Mouse (Mus musculus) limb, embryonic 14.5 days (tissue): ENCODE measurements around the gene Krtap4-7. TPM values are rescaled to one million over a fixed set of nuclear protein-coding genes. Genes with fewer than 3 reads are reported as not detected.
"Not testable (repeated sequence)": the region's sequence is repeated elsewhere in the genome, so short reads cannot be mapped to it uniquely, and the experiment has no call there.

ENCODE experiments used
- ATAC-seq: fragments of 200-750 bp; cut with Nextera tagmentation; 2 replicates; pipeline ENCODE4 v1.8.0; 2017; ENCODE audit warnings: low read depth, moderate number of reproducible peaks, moderate TSS enrichment; ENCODE audit not compliant: low FRiP score
- DNase-seq: peaks from one replicate; pipeline ENCODE4 v3.0.0-alpha.2; 2015; ENCODE audit warnings: low spot score
- H3K27ac ChIP-seq: fragments of 300-500 bp; sonication (generic); replicated peaks from 2 replicates; pipeline ENCODE4 v1.5.1; 2014; ENCODE audit warnings: low read depth, mild to moderate bottlenecking, low read length, moderate library complexity, mixed read lengths
- H3K27me3 ChIP-seq: fragments of 300-500 bp; sonication (generic); 2 replicates; pipeline ENCODE4 v1.6.1; 2014; ENCODE audit warnings: low read length, mixed read lengths; ENCODE audit not compliant: control insufficient read depth, insufficient read depth
- H3K36me3 ChIP-seq: fragments of 300-500 bp; sonication (generic); 2 replicates; pipeline ENCODE4 v1.6.1; 2014; ENCODE audit warnings: mild to moderate bottlenecking, low read length, moderate library complexity, mixed read lengths; ENCODE audit not compliant: control insufficient read depth, insufficient read depth
- H3K4me1 ChIP-seq: fragments of 300-500 bp; sonication (generic); 2 replicates; pipeline ENCODE4 v1.6.1; 2014; ENCODE audit warnings: antibody characterized with exemption, low read length, mixed read lengths; ENCODE audit not compliant: control insufficient read depth, insufficient read depth
- H3K4me2 ChIP-seq: fragments of 300-500 bp; sonication (generic); replicated peaks from 2 replicates; pipeline ENCODE4 v1.6.1; 2014; ENCODE audit warnings: low read depth, mild to moderate bottlenecking, low read length, moderate library complexity; ENCODE audit not compliant: severe bottlenecking
- H3K4me3 ChIP-seq: fragments of 300-500 bp; sonication (generic); replicated peaks from 2 replicates; pipeline ENCODE4 v1.5.1; 2014; ENCODE audit warnings: low read length
- H3K9ac ChIP-seq: fragments of 300-500 bp; sonication (generic); 2 replicates; pipeline ENCODE4 v1.6.1; 2014; ENCODE audit warnings: mild to moderate bottlenecking, low read depth, low read length, moderate library complexity; ENCODE audit not compliant: severe bottlenecking
- H3K9me3 ChIP-seq: fragments of 300-500 bp; sonication (generic); 2 replicates; pipeline ENCODE4 v1.6.1; 2016; ENCODE audit warnings: low read length; ENCODE audit not compliant: control insufficient read depth
- POLR2A ChIP-seq: fragments of 200-500 bp; IDR thresholded peaks from 2 replicates; pipeline ENCODE4 v1.8.0; 2012; ENCODE audit warnings: inconsistent platforms, mild to moderate bottlenecking, moderate library complexity, borderline replicate concordance; ENCODE audit not compliant: insufficient read depth, insufficient read length; ENCODE audit errors: extremely low read depth
- WGBS: fragments of 180-500 bp; shearing (Covaris S2); extraction: QIAGEN DNeasy Blood & Tissue Kit; methylation state at CpG from one replicate; pipeline ENCODE4 v1.1.7; 2014; 5-methylcytosine and 5-hydroxymethylcytosine counted together
- polyA plus RNA-seq, 2 experiments: library from polyadenylated mRNA; depleted of rRNA in 1 of 2; stranded (reverse) in 1 of 2; unstranded in 1 of 2; fragments of >200 nt; fragmentation: Nextera tagmentation in 1 of 2; extraction: Ambion mirVana in 1 of 2; gene quantifications; 2 replicates each; pipeline versions ENCODE4 v1.2.1 to v1.2.3; 2012 to 2014

Krtap4-7 gene
- polyA plus RNA-seq, 2 experiments, result not detected

GRCm38 (mm10) chr11:99620335-99620734, 23.6 kb downstream of the Krtap4-7 start, which contains the start of gene Gm11562:
Gm11562 (minus strand) TSS chr11:99620435.
- no peak for ATAC-seq
- Histone ChIP-seq H3K27me3 (no peaks in the 10 kb centered on the region), H3K36me3 (no peaks in the 10 kb centered on the region), H3K4me1 (no peaks in the 10 kb centered on the region), H3K4me2 (no peak within 1 kb of the TSS), H3K9ac (no peak within 1 kb of the TSS), H3K9me3 (no peaks in the 10 kb centered on the region), H3K27ac (no peak within 1 kb of the TSS), H3K4me3 (no peak within 1 kb of the TSS)
- no peak for DNase-seq
- WGBS, result 74% methylated on average over 2 of the region's 2 CpGs
- TF ChIP-seq POLR2A, result no peak

DNA sequence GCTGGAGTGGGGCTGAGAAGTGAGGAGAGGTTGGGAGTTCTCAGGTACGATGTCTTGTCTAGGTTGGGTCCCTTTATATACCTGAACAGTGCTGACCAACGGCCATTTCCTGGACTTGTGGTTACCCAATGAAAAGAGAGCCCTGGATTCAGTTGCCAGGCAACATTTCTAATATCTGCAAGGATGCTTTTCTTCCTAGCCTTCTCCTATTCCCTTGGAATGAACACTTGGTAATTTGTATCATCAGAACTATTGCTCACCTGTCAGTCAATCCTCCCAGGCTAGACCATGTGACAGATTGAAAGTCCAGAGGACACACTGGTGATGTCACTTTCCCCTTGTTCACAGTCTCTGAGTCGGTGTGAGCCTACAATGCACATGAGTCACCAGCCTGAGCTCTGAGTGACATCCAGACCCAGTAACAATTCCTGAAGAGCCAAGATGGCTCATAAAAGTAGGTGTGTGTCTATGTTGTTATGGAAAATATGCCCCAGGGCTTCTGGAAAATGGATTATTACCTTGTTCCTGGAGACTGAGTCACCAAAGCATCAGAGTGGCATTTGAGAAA, 29.0 kb downstream of the Krtap4-7 start, which contains the start of gene Krtap2-4:
Krtap2-4 (minus strand) TSS at position 51 of the 568 bp plus-strand sequence.
- Histone ChIP-seq H3K9me3 (no peaks in the 10 kb centered on the region), H3K9ac (no peak within 1 kb of the TSS), H3K4me3 (no peak within 1 kb of the TSS), H3K4me2 (no peak within 1 kb of the TSS), H3K27ac (no peak within 1 kb of the TSS), H3K36me3 (no peaks in the 10 kb centered on the region), H3K4me1 (no peaks in the 10 kb centered on the region), H3K27me3 (no peaks in the 10 kb centered on the region)
- DNase-seq (no peak), ATAC-seq (no peak)
- WGBS, result 72% methylated on average over 3 of the region's 3 CpGs
- TF ChIP-seq POLR2A, result no peak

- 52% methylated on average over 1 of the region's 2 CpGs for WGBS
- not testable (repeated sequence) for H3K27me3 ChIP-seq, ATAC-seq, H3K4me3 ChIP-seq, H3K9me3 ChIP-seq, DNase-seq, H3K9ac ChIP-seq, H3K36me3 ChIP-seq, H3K4me2 ChIP-seq, H3K27ac ChIP-seq, H3K4me1 ChIP-seq
These were observed 33.8 kb downstream of the Krtap4-7 start, which contains the start of gene Gm11937 for GRCm38 (mm10) chr11:99610089-99610488. Gm11937 (minus strand) TSS chr11:99610189.

GRCm38 (mm10) chr11:99609126-99609525, 34.8 kb downstream of the Krtap4-7 start:
- no peak for ATAC-seq
- no peak for TF ChIP-seq POLR2A
- H3K27me3 ChIP-seq, result no peaks in the 10 kb centered on the region
- H3K27ac ChIP-seq, result no peak overlapping the region
- H3K4me3 ChIP-seq, result no peak overlapping the region
- no peaks in the 10 kb centered on the region for H3K4me1 ChIP-seq
- no peak overlapping the region for H3K9ac ChIP-seq
- WGBS, result 58% methylated on average over 1 of the region's 1 CpGs
- DNase-seq, result no peak
- no peaks in the 10 kb centered on the region for H3K9me3 ChIP-seq
- no peaks in the 10 kb centered on the region for H3K36me3 ChIP-seq
- H3K4me2 ChIP-seq, result no peak overlapping the region

- not testable (repeated sequence) for H3K27ac ChIP-seq, H3K4me1 ChIP-seq, H3K4me3 ChIP-seq, H3K4me2 ChIP-seq, DNase-seq, H3K27me3 ChIP-seq, H3K9ac ChIP-seq, ATAC-seq, H3K36me3 ChIP-seq, H3K9me3 ChIP-seq
- WGBS, result 48% methylated on average over 1 of the region's 1 CpGs
These were observed 40.7 kb downstream of the Krtap4-7 start, which contains the start of gene Gm11938 for GRCm38 (mm10) chr11:99603208-99603607. Gm11938 (minus strand) TSS chr11:99603308.

DNA sequence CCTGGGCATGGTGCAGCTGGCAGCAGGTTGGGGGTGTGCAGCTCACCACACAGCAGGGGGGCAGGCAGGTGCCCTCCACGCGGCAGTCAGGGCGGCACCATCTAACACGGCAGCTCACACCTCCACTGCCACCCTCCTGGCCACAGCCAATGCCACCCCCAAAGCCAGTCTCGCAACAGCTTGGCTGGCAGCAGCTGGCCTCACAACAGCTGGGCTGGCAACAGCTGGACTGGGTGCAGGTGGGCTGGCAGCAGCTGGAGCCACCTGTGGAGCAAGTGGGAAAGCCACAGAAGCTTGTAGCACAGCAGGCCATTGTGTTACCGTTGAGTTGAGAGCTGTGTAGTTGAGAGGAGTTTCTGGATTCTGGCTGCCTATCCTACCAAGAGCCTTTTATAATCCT, 46.1 kb downstream of the Krtap4-7 start, which contains the start of gene Krtap9-3:
Krtap9-3 (minus strand) TSS at position 364 of the 400 bp plus-strand sequence.
- not testable (repeated sequence) for H3K27ac ChIP-seq, DNase-seq, ATAC-seq, H3K4me2 ChIP-seq, H3K4me3 ChIP-seq, H3K27me3 ChIP-seq, H3K9ac ChIP-seq, H3K36me3 ChIP-seq, H3K4me1 ChIP-seq, H3K9me3 ChIP-seq
- WGBS, result 65% methylated on average over 5 of the region's 6 CpGs

Other genes starting within 250 kb of the Krtap4-7 start
Only the 30 nearest of the 38 such genes appear.
- gene Krt23, start 151.0 kb downstream of the Krtap4-7 start, polyA plus RNA-seq (2012; rRNA removed), result 0.51 and 1.2 TPM in 2 replicates
- 2.7 and 3.7 TPM in 2 replicates for gene Krt23, start 151.0 kb downstream of the Krtap4-7 start, polyA plus RNA-seq (2014; fragmentation: Nextera tagmentation; extraction: Ambion mirVana)
- not detected in 2 replicates for gene Krt39, start 122.8 kb downstream of the Krtap4-7 start, polyA plus RNA-seq (2012; rRNA removed)
- gene Krt39, start 122.8 kb downstream of the Krtap4-7 start, polyA plus RNA-seq (2014; fragmentation: Nextera tagmentation; extraction: Ambion mirVana), result not detected in 2 replicates
- not detected in 2 replicates for gene Krt40, start 100.9 kb downstream of the Krtap4-7 start, polyA plus RNA-seq (2012; rRNA removed)
- gene Krt40, start 100.9 kb downstream of the Krtap4-7 start, polyA plus RNA-seq (2014; fragmentation: Nextera tagmentation; extraction: Ambion mirVana), result not detected in 2 replicates
- 0.09 TPM in 1 of 2 replicates, not detected in the other for gene Krtap3-3, start 93.2 kb downstream of the Krtap4-7 start, polyA plus RNA-seq (2012; rRNA removed)
- gene Krtap3-3, start 93.2 kb downstream of the Krtap4-7 start, polyA plus RNA-seq (2014; fragmentation: Nextera tagmentation; extraction: Ambion mirVana), result not detected in 2 replicates
- gene Krtap3-2, start 87.2 kb downstream of the Krtap4-7 start, polyA plus RNA-seq (2012; rRNA removed), result not detected in 2 replicates
- gene Krtap3-2, start 87.2 kb downstream of the Krtap4-7 start, polyA plus RNA-seq (2014; fragmentation: Nextera tagmentation; extraction: Ambion mirVana), result not detected in 2 replicates
- gene Gm11939, start 84.6 kb downstream of the Krtap4-7 start, polyA plus RNA-seq (2012; rRNA removed), result not detected in 2 replicates
- not detected in 2 replicates for gene Gm11939, start 84.6 kb downstream of the Krtap4-7 start, polyA plus RNA-seq (2014; fragmentation: Nextera tagmentation; extraction: Ambion mirVana)
- gene Krtap3-1, start 77.5 kb downstream of the Krtap4-7 start, polyA plus RNA-seq (2012; rRNA removed), result not detected in 2 replicates
- not detected in 2 replicates for gene Krtap3-1, start 77.5 kb downstream of the Krtap4-7 start, polyA plus RNA-seq (2014; fragmentation: Nextera tagmentation; extraction: Ambion mirVana)
- not detected in 2 replicates for gene Krtap1-5, start 63.1 kb downstream of the Krtap4-7 start, polyA plus RNA-seq (2012; rRNA removed)
- gene Krtap1-5, start 63.1 kb downstream of the Krtap4-7 start, polyA plus RNA-seq (2014; fragmentation: Nextera tagmentation; extraction: Ambion mirVana), result not detected in 2 replicates
- gene Krtap1-4, start 60.4 kb downstream of the Krtap4-7 start, polyA plus RNA-seq (2012; rRNA removed), result not detected in 2 replicates
- gene Krtap1-4, start 60.4 kb downstream of the Krtap4-7 start, polyA plus RNA-seq (2014; fragmentation: Nextera tagmentation; extraction: Ambion mirVana), result not detected in 2 replicates
- gene Krtap1-3, start 52.8 kb downstream of the Krtap4-7 start, polyA plus RNA-seq (2012; rRNA removed), result not detected in 2 replicates
- not detected in 2 replicates for gene Krtap1-3, start 52.8 kb downstream of the Krtap4-7 start, polyA plus RNA-seq (2014; fragmentation: Nextera tagmentation; extraction: Ambion mirVana)
- not detected in 2 replicates for gene Krtap9-3, start 46.0 kb downstream of the Krtap4-7 start, polyA plus RNA-seq (2012; rRNA removed)
- not detected in 2 replicates for gene Krtap9-3, start 46.0 kb downstream of the Krtap4-7 start, polyA plus RNA-seq (2014; fragmentation: Nextera tagmentation; extraction: Ambion mirVana)
- not detected in 2 replicates for gene Gm11938, start 40.8 kb downstream of the Krtap4-7 start, polyA plus RNA-seq (2012; rRNA removed)
- not detected in 2 replicates for gene Gm11938, start 40.8 kb downstream of the Krtap4-7 start, polyA plus RNA-seq (2014; fragmentation: Nextera tagmentation; extraction: Ambion mirVana)
- not detected in 2 replicates for gene Gm11937, start 33.9 kb downstream of the Krtap4-7 start, polyA plus RNA-seq (2012; rRNA removed)
- not detected in 2 replicates for gene Gm11937, start 33.9 kb downstream of the Krtap4-7 start, polyA plus RNA-seq (2014; fragmentation: Nextera tagmentation; extraction: Ambion mirVana)
- gene Krtap2-4, start 29.2 kb downstream of the Krtap4-7 start, polyA plus RNA-seq (2012; rRNA removed), result not detected in 2 replicates
- not detected in 2 replicates for gene Krtap2-4, start 29.2 kb downstream of the Krtap4-7 start, polyA plus RNA-seq (2014; fragmentation: Nextera tagmentation; extraction: Ambion mirVana)
- not detected in 2 replicates for gene Gm11562, start 23.7 kb downstream of the Krtap4-7 start, polyA plus RNA-seq (2012; rRNA removed)
- not detected in 2 replicates for gene Gm11562, start 23.7 kb downstream of the Krtap4-7 start, polyA plus RNA-seq (2014; fragmentation: Nextera tagmentation; extraction: Ambion mirVana)
- gene Krtap4-1, start 15.9 kb downstream of the Krtap4-7 start, polyA plus RNA-seq (2012; rRNA removed), result not detected in 2 replicates
- not detected in 2 replicates for gene Krtap4-1, start 15.9 kb downstream of the Krtap4-7 start, polyA plus RNA-seq (2014; fragmentation: Nextera tagmentation; extraction: Ambion mirVana)
- not detected in 2 replicates for gene Krtap4-2, start 9.0 kb downstream of the Krtap4-7 start, polyA plus RNA-seq (2012; rRNA removed)
- not detected in 2 replicates for gene Krtap4-2, start 9.0 kb downstream of the Krtap4-7 start, polyA plus RNA-seq (2014; fragmentation: Nextera tagmentation; extraction: Ambion mirVana)
- gene Gm11555, start 6.1 kb upstream of the Krtap4-7 start, polyA plus RNA-seq (2012; rRNA removed), result not detected in 2 replicates
- not detected in 2 replicates for gene Gm11555, start 6.1 kb upstream of the Krtap4-7 start, polyA plus RNA-seq (2014; fragmentation: Nextera tagmentation; extraction: Ambion mirVana)
- not detected in 2 replicates for gene Gm11563, start 14.9 kb upstream of the Krtap4-7 start, polyA plus RNA-seq (2012; rRNA removed)
- gene Gm11563, start 14.9 kb upstream of the Krtap4-7 start, polyA plus RNA-seq (2014; fragmentation: Nextera tagmentation; extraction: Ambion mirVana), result not detected in 2 replicates
- gene Krtap4-6, start 21.9 kb upstream of the Krtap4-7 start, polyA plus RNA-seq (2012; rRNA removed), result not detected in 2 replicates
- gene Krtap4-6, start 21.9 kb upstream of the Krtap4-7 start, polyA plus RNA-seq (2014; fragmentation: Nextera tagmentation; extraction: Ambion mirVana), result not detected in 2 replicates
- not detected in 2 replicates for gene Gm14190, start 46.7 kb upstream of the Krtap4-7 start, polyA plus RNA-seq (2012; rRNA removed)
- gene Gm14190, start 46.7 kb upstream of the Krtap4-7 start, polyA plus RNA-seq (2014; fragmentation: Nextera tagmentation; extraction: Ambion mirVana), result not detected in 2 replicates
- not detected in 2 replicates for gene Gm14180, start 90.2 kb upstream of the Krtap4-7 start, polyA plus RNA-seq (2012; rRNA removed)
- not detected in 2 replicates for gene Gm14180, start 90.2 kb upstream of the Krtap4-7 start, polyA plus RNA-seq (2014; fragmentation: Nextera tagmentation; extraction: Ambion mirVana)
- gene Gm11595, start 128.8 kb upstream of the Krtap4-7 start, polyA plus RNA-seq (2012; rRNA removed), result not detected in 2 replicates
- gene Gm11595, start 128.8 kb upstream of the Krtap4-7 start, polyA plus RNA-seq (2014; fragmentation: Nextera tagmentation; extraction: Ambion mirVana), result not detected in 2 replicates
- not detected in 2 replicates for gene Krtap4-8, start 136.6 kb upstream of the Krtap4-7 start, polyA plus RNA-seq (2012; rRNA removed)
- not detected in 2 replicates for gene Krtap4-8, start 136.6 kb upstream of the Krtap4-7 start, polyA plus RNA-seq (2014; fragmentation: Nextera tagmentation; extraction: Ambion mirVana)
- gene Krtap4-9, start 141.1 kb upstream of the Krtap4-7 start, polyA plus RNA-seq (2012; rRNA removed), result not detected in 2 replicates
- not detected in 2 replicates for gene Krtap4-9, start 141.1 kb upstream of the Krtap4-7 start, polyA plus RNA-seq (2014; fragmentation: Nextera tagmentation; extraction: Ambion mirVana)
- not detected in 2 replicates for gene Gm11596, start 149.4 kb upstream of the Krtap4-7 start, polyA plus RNA-seq (2012; rRNA removed)
- not detected in 2 replicates for gene Gm11596, start 149.4 kb upstream of the Krtap4-7 start, polyA plus RNA-seq (2014; fragmentation: Nextera tagmentation; extraction: Ambion mirVana)
- gene Gm11569, start 154.8 kb upstream of the Krtap4-7 start, polyA plus RNA-seq (2012; rRNA removed), result not detected in 2 replicates
- not detected in 2 replicates for gene Gm11569, start 154.8 kb upstream of the Krtap4-7 start, polyA plus RNA-seq (2014; fragmentation: Nextera tagmentation; extraction: Ambion mirVana)
- not detected in 2 replicates for gene Gm11554, start 160.4 kb upstream of the Krtap4-7 start, polyA plus RNA-seq (2012; rRNA removed)
- not detected in 2 replicates for gene Gm11554, start 160.4 kb upstream of the Krtap4-7 start, polyA plus RNA-seq (2014; fragmentation: Nextera tagmentation; extraction: Ambion mirVana)
- not detected in 2 replicates for gene Krtap4-13, start 165.8 kb upstream of the Krtap4-7 start, polyA plus RNA-seq (2012; rRNA removed)
- gene Krtap4-13, start 165.8 kb upstream of the Krtap4-7 start, polyA plus RNA-seq (2014; fragmentation: Nextera tagmentation; extraction: Ambion mirVana), result not detected in 2 replicates
- gene Gm11564, start 171.6 kb upstream of the Krtap4-7 start, polyA plus RNA-seq (2012; rRNA removed), result 0.12 TPM in 1 of 2 replicates, not detected in the other
- gene Gm11564, start 171.6 kb upstream of the Krtap4-7 start, polyA plus RNA-seq (2014; fragmentation: Nextera tagmentation; extraction: Ambion mirVana), result not detected in 2 replicates